In the genomic region with DNA sequence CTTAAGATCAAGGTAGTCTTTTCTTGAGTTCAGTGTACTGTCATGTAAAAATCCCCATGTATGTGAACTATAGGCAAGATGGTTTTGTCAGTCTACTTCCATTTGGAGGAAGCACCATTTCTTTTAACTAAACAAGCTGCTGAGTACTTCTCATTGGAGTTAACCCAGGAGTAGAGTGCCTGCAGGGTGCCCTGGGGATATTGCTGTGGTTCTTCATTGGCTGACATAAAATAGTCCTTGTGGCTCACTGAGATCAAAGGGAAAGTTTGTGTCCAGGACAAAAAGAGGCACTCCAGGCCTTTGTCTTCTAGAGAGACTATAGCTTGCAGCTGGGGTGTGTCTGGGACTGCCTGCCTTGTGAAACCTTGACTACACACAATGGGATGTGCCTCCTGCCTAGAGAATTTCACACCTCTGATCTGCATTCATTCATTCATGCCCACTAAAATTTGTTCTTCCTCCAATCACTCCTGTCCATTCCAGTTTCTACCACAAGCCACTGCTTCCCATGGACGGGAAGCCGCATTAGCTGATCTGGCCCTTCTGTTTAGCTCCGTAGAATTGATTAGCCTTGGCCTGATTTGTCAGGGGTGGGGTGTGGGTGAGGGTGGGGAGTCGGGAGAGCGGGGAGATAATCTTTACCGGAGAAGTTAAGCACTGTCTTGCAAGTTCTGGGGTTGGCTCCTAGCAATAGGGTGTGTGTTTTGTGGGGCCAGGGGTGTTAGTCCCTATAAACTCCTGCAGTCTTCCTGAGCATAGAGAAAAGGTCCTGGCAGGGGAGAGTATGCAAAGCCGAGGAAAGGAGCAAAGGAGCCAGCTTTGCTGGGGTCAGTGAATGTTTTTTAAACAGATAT, we compare ENCODE assay signal across 18 mouse cellular contexts. TPM values are rescaled to one million over a fixed set of nuclear protein-coding genes. Genes with fewer than 3 reads are reported as not detected.
DNase-seq lines count a peak whose midpoint lies in the region; ATAC-seq and TF ChIP-seq lines count a peak whose summit lies in the region.
"Had no signal": no experiment of that assay in that cellular context is flagged by ENCODE, and none has a peak within 500 bp of the region (broad histone marks: within the 10 kb centered on the region; RNA-seq: fewer than 3 reads in every experiment).

No protein-coding gene starts in this region.

- H3K9ac ChIP-seq in hindbrain, embryonic 13.5 days: no peak overlapping the region
- no peak overlapping the region for H3K9ac ChIP-seq in neural tube, embryonic 11.5 days (ENCODE audit: low read length)
- no peak overlapping the region for H3K9ac ChIP-seq in ES-E14 (ENCODE audit: insufficient read depth, low read depth, low read length, poor library complexity, severe bottlenecking)
- no peak overlapping the region for H3K9ac ChIP-seq in midbrain, embryonic 13.5 days (replicated peaks)
- no peak overlapping the region for H3K9ac ChIP-seq in kidney, embryonic 15.5 days
- H3K9ac ChIP-seq: embryonic facial prominence, embryonic 12.5 days; forebrain, embryonic 13.5 days; intestine, embryonic 15.5 days had no signal

- DNase-seq in hindbrain, embryonic 10.5 days (ENCODE audit: low spot score): peak; percentile 21
- DNase-seq in neural tube, embryonic 11.5 days (ENCODE audit: low spot score): no peak
- no peak for DNase-seq in neural tube, embryonic 10.5 days (ENCODE audit: extremely low spot score, low spot score)
- peak; percentile 91 for DNase-seq in ES-E14 (ENCODE audit: low read depth, low spot score)
- DNase-seq in heart, adult 8-10 months (ENCODE audit: low spot score): no peak
- DNase-seq: adrenal gland, adult 2 months; cerebellum, adult 11-12 months; kidney, adult 8-10 months; thymus, adult 2 months had no signal

- H3K4me2 ChIP-seq in hindbrain, embryonic 13.5 days: no peak overlapping the region
- H3K4me2 ChIP-seq in neural tube, embryonic 11.5 days (ENCODE audit: low read depth): no peak overlapping the region
- no peak overlapping the region for H3K4me2 ChIP-seq in midbrain, embryonic 13.5 days (replicated peaks)
- no peak overlapping the region for H3K4me2 ChIP-seq in kidney, embryonic 15.5 days
- H3K4me2 ChIP-seq: embryonic facial prominence, embryonic 12.5 days; forebrain, embryonic 13.5 days; intestine, embryonic 15.5 days had no signal

- peaks cover 4% of the 10 kb centered on the region; the same call in 1 of the 2 replicates for H3K9me3 ChIP-seq in hindbrain, embryonic 10.5 days
- no peaks in the 10 kb centered on the region for H3K9me3 ChIP-seq in hindbrain, embryonic 13.5 days
- H3K9me3 ChIP-seq in neural tube, embryonic 11.5 days (ENCODE audit: control insufficient read depth, low read length): no peaks in the 10 kb centered on the region
- no peaks in the 10 kb centered on the region for H3K9me3 ChIP-seq in ES-E14 (ENCODE audit: control insufficient read depth, insufficient read depth, low read depth, low read length)
- no peaks in the 10 kb centered on the region for H3K9me3 ChIP-seq in midbrain, embryonic 13.5 days
- H3K9me3 ChIP-seq in kidney, embryonic 15.5 days (replicated peaks): 0 out of 2 replicates have a peak, but pooled peaks cover 3% of the 10 kb centered on the region
- H3K9me3 ChIP-seq: embryonic facial prominence, embryonic 12.5 days; forebrain, embryonic 13.5 days; heart, embryonic 10.5 days; intestine, embryonic 15.5 days had no signal

- peaks cover 17% of the 10 kb centered on the region for H3K4me1 ChIP-seq in hindbrain, embryonic 10.5 days (replicated peaks)
- H3K4me1 ChIP-seq in hindbrain, embryonic 13.5 days (replicated peaks): peaks cover 5% of the 10 kb centered on the region
- no peaks in the 10 kb centered on the region for H3K4me1 ChIP-seq in neural tube, embryonic 11.5 days (ENCODE audit: control insufficient read depth, insufficient read depth, low read length)
- peaks cover 0 to 8% of the 10 kb centered on the region in 2 experiments; a peak in 2 of 4 replicates for H3K4me1 ChIP-seq in ES-E14 (ENCODE audit: control insufficient read depth in 2 of 2, insufficient read depth in 2 of 2, low read length in 2 of 2, poor library complexity in 1 of 2)
- H3K4me1 ChIP-seq in midbrain, embryonic 13.5 days (replicated peaks): peaks cover 10% of the 10 kb centered on the region; the same call in 1 of the 2 replicates
- H3K4me1 ChIP-seq in kidney, embryonic 15.5 days: no peaks in the 10 kb centered on the region
- H3K4me1 ChIP-seq: heart, embryonic 10.5 days; intestine, embryonic 15.5 days had no signal

- ATAC-seq in hindbrain, embryonic 13.5 days (ENCODE audit: low FRiP score): no peak
- peak; percentile 23; the same call in 1 of the 2 replicates for ATAC-seq in neural tube, embryonic 11.5 days (ENCODE audit: insufficient read depth, low FRiP score, low TSS enrichment)
- ATAC-seq in midbrain, embryonic 13.5 days: peak; percentile 63
- ATAC-seq in kidney, embryonic 15.5 days (replicated peaks; ENCODE audit: low FRiP score): no peak
- ATAC-seq: forebrain, embryonic 13.5 days; intestine, embryonic 15.5 days had no signal

- no peaks in the 10 kb centered on the region for H3K36me3 ChIP-seq in hindbrain, embryonic 10.5 days
- H3K36me3 ChIP-seq in hindbrain, embryonic 13.5 days: no peaks in the 10 kb centered on the region
- no peaks in the 10 kb centered on the region for H3K36me3 ChIP-seq in neural tube, embryonic 11.5 days (ENCODE audit: control insufficient read depth, insufficient read depth, low read length)
- H3K36me3 ChIP-seq in ES-E14 (ENCODE audit: control insufficient read depth, insufficient read depth, low read length, poor library complexity, severe bottlenecking): no peaks in the 10 kb centered on the region; the same call in 1 of the 2 replicates
- H3K36me3 ChIP-seq in midbrain, embryonic 13.5 days: no peaks in the 10 kb centered on the region
- no peaks in the 10 kb centered on the region for H3K36me3 ChIP-seq in kidney, embryonic 15.5 days
- H3K36me3 ChIP-seq: embryonic facial prominence, embryonic 12.5 days; heart, embryonic 10.5 days; intestine, embryonic 15.5 days had no signal

- H3K27ac ChIP-seq in hindbrain, embryonic 10.5 days: peak overlapping the region; percentile 64; the same call in 1 of the 2 replicates
- H3K27ac ChIP-seq in hindbrain, embryonic 13.5 days: no peak overlapping the region
- no peak overlapping the region for H3K27ac ChIP-seq in neural tube, embryonic 11.5 days (ENCODE audit: low read depth, low read length)
- no peak overlapping the region for H3K27ac ChIP-seq in ES-E14 (ENCODE audit: insufficient read depth, low read depth, low read length, poor library complexity, severe bottlenecking)
- H3K27ac ChIP-seq in midbrain, embryonic 13.5 days: no peak overlapping the region
- no peak overlapping the region for H3K27ac ChIP-seq in kidney, embryonic 15.5 days
- H3K27ac ChIP-seq: embryonic facial prominence, embryonic 12.5 days; forebrain, embryonic 13.5 days; heart, embryonic 10.5 days; intestine, embryonic 15.5 days; stomach, postnatal 0 days had no signal

- WGBS in hindbrain, embryonic 10.5 days: 23% methylated on average over 7 of the region's 7 CpGs
- WGBS in hindbrain, embryonic 13.5 days: 12% methylated on average over 7 of the region's 7 CpGs
- WGBS in neural tube, embryonic 11.5 days: 13% methylated on average over 7 of the region's 7 CpGs
- WGBS in midbrain, embryonic 13.5 days: 11% methylated on average over 7 of the region's 7 CpGs
- WGBS in kidney, embryonic 15.5 days: 37% methylated on average over 7 of the region's 7 CpGs

- H3K27me3 ChIP-seq in hindbrain, embryonic 10.5 days (ENCODE audit: insufficient read depth, poor library complexity, severe bottlenecking): no peaks in the 10 kb centered on the region
- H3K27me3 ChIP-seq in hindbrain, embryonic 13.5 days: no peaks in the 10 kb centered on the region
- H3K27me3 ChIP-seq in neural tube, embryonic 11.5 days (ENCODE audit: control insufficient read depth, insufficient read depth, low read length): no peaks in the 10 kb centered on the region
- H3K27me3 ChIP-seq in midbrain, embryonic 13.5 days: no peaks in the 10 kb centered on the region
- no peaks in the 10 kb centered on the region for H3K27me3 ChIP-seq in kidney, embryonic 15.5 days
- H3K27me3 ChIP-seq: embryonic facial prominence, embryonic 12.5 days; forebrain, embryonic 13.5 days; intestine, embryonic 15.5 days had no signal

- in situ Hi-C loops in ES-E14 (cut with MboI; ENCODE audit: low sequenced_read_pairs in 2 of 2, unreplicated experiment in 2 of 2): no loop called here

- no peak overlapping the region for H3K4me3 ChIP-seq in hindbrain, embryonic 10.5 days
- H3K4me3 ChIP-seq in hindbrain, embryonic 13.5 days: no peak overlapping the region
- no peak overlapping the region for H3K4me3 ChIP-seq in neural tube, embryonic 11.5 days (ENCODE audit: low read depth, low read length)
- no peak overlapping the region for H3K4me3 ChIP-seq in ES-E14 (ENCODE audit: insufficient read depth in 1 of 2, low read depth in 1 of 2, low read length in 2 of 2, poor library complexity in 1 of 2, severe bottlenecking in 1 of 2)
- H3K4me3 ChIP-seq in midbrain, embryonic 13.5 days (replicated peaks): no peak overlapping the region
- H3K4me3 ChIP-seq in kidney, embryonic 15.5 days (replicated peaks): no peak overlapping the region
- H3K4me3 ChIP-seq: embryonic facial prominence, embryonic 12.5 days; forebrain, embryonic 13.5 days; heart, embryonic 10.5 days; intestine, embryonic 15.5 days had no signal

TF ChIP-seq in ES-E14, 5 proteins besides CTCF, POLR2A, EP300 and RAD21:
- no peak for TF ChIP-seq HCFC1 (IDR thresholded peaks at IDR 0.05; ENCODE audit: borderline replicate concordance, insufficient read depth, low read length)
- no peak for TF ChIP-seq ZNF384 (IDR thresholded peaks at IDR 0.05; ENCODE audit: low read depth, low read length)
- no peak for TF ChIP-seq CHD2 (IDR thresholded peaks at IDR 0.05; ENCODE audit: low read depth, low read length)
- TF ChIP-seq ZC3H11A (IDR thresholded peaks at IDR 0.05; ENCODE audit: borderline replicate concordance, low read depth, low read length): no peak
- no peak for TF ChIP-seq MAFK (IDR thresholded peaks at IDR 0.05; ENCODE audit: insufficient read depth, low read depth, low read length)

RNA-seq across cellular contexts. Expression of gene Smoc2, which starts 22.4 kb away (rescaled TPM):
- polyA plus RNA-seq in hindbrain, embryonic 10.5 days (2016; fragmentation: Nextera tagmentation; extraction: Ambion mirVana): 3.6 and 7.9 TPM in 2 replicates
- polyA plus RNA-seq in hindbrain, embryonic 13.5 days (2015; fragmentation: Nextera tagmentation; extraction: Ambion mirVana): 4.4 and 7.0 TPM in 2 replicates
- polyA plus RNA-seq in neural tube, embryonic 11.5 days (2014; fragmentation: Nextera tagmentation; extraction: Ambion mirVana): 17.1 and 22.1 TPM in 2 replicates
- 0.48 and 3.1 TPM in 2 replicates for total RNA-seq in ES-E14 (2012; rRNA removed)
- 1.5 and 1.6 TPM in 2 replicates for polyA plus RNA-seq in midbrain, embryonic 13.5 days (2015; fragmentation: Nextera tagmentation; extraction: Ambion mirVana)
- 10 to 100 TPM; 39.4 to 55.1 (median 46.0) TPM for total RNA-seq in heart, adult 8-10 months (2022)
- polyA plus RNA-seq in kidney, embryonic 15.5 days (2015; fragmentation: Nextera tagmentation; extraction: Ambion mirVana): 73.9 and 89.7 TPM in 2 replicates
- total RNA-seq: hematopoietic stem cell, adult 5-6 weeks had no signal

Comparison
In these comparisons a context has a peak if more than half of its experiments do, and no peak if none do; other contexts are left out.
1. DNase-seq: peak in hindbrain, embryonic 10.5 days (single experiment) and ES-E14 (single experiment); none in neural tube, embryonic 11.5 days (single experiment), neural tube, embryonic 10.5 days (single experiment) and heart, adult 8-10 months (single experiment).
2. ATAC-seq: peak in neural tube, embryonic 11.5 days (single experiment) and midbrain, embryonic 13.5 days (single experiment); none in hindbrain, embryonic 13.5 days (single experiment) and kidney, embryonic 15.5 days (single experiment).